ENCODE assay signal across 20 mouse cellular contexts in genomic region chr6:146228048-146228447, GRCm38 (mm10).
DNase-seq lines count a peak whose midpoint lies in the region; ATAC-seq and TF ChIP-seq lines count a peak whose summit lies in the region.
"Had no signal": no experiment of that assay in that cellular context is flagged by ENCODE, and none has a peak within 500 bp of the region (broad histone marks: within the 10 kb centered on the region; RNA-seq: fewer than 3 reads in every experiment).

No protein-coding gene starts in this region.

- TF ChIP-seq EP300 in liver, postnatal 0 days (IDR thresholded peaks at IDR 0.05; ENCODE audit: low read depth): no peak

- no peak for TF ChIP-seq CTCF in liver, postnatal 0 days (IDR thresholded peaks at IDR 0.05; ENCODE audit: low read depth)

- H3K27ac ChIP-seq in liver, embryonic 13.5 days: peak overlapping the region; percentile 86; the same call in 1 of the 2 replicates
- H3K27ac ChIP-seq in liver, postnatal 0 days (ENCODE audit: low read depth): no peak overlapping the region
- H3K27ac ChIP-seq: embryonic facial prominence, embryonic 10.5 days; forebrain, embryonic 12.5 days; heart, adult 2 months; hindbrain, embryonic 10.5 days; hindbrain, embryonic 14.5 days had no signal

- H3K4me3 ChIP-seq in liver, embryonic 13.5 days (replicated peaks): no peak overlapping the region
- no peak overlapping the region for H3K4me3 ChIP-seq in liver, postnatal 0 days (ENCODE audit: low read depth, low read length)
- H3K4me3 ChIP-seq: embryonic facial prominence, embryonic 10.5 days; forebrain, embryonic 12.5 days; heart, adult 2 months; heart, embryonic 12.5 days; hindbrain, embryonic 10.5 days had no signal

- H3K4me1 ChIP-seq in liver, embryonic 13.5 days (replicated peaks): peaks cover 62% of the 10 kb centered on the region
- H3K4me1 ChIP-seq in liver, postnatal 0 days (ENCODE audit: insufficient read depth): no peaks in the 10 kb centered on the region
- H3K4me1 ChIP-seq: hindbrain, embryonic 10.5 days had no signal

- H3K36me3 ChIP-seq in liver, embryonic 13.5 days: peaks cover 44% of the 10 kb centered on the region
- peaks cover 54% of the 10 kb centered on the region for H3K36me3 ChIP-seq in liver, postnatal 0 days (replicated peaks; ENCODE audit: insufficient read depth, low read length)
- H3K36me3 ChIP-seq: embryonic facial prominence, embryonic 10.5 days; forebrain, embryonic 12.5 days; hindbrain, embryonic 10.5 days had no signal

- peak overlapping the region; percentile 10; the same call in 1 of the 2 replicates for H3K4me2 ChIP-seq in liver, embryonic 13.5 days
- H3K4me2 ChIP-seq in liver, postnatal 0 days (ENCODE audit: low read depth, low read length): no peak overlapping the region
- H3K4me2 ChIP-seq: forebrain, embryonic 12.5 days; heart, embryonic 12.5 days; hindbrain, embryonic 14.5 days had no signal

- H3K9ac ChIP-seq in liver, embryonic 13.5 days: no peak overlapping the region
- no peak overlapping the region for H3K9ac ChIP-seq in liver, postnatal 0 days (replicated peaks)
- H3K9ac ChIP-seq: forebrain, embryonic 12.5 days; forebrain, postnatal 0 days; heart, embryonic 12.5 days; hindbrain, embryonic 14.5 days had no signal

- peak; percentile 6 for DNase-seq in liver, embryonic 13.5 days
- no peak for DNase-seq in liver, postnatal 0 days
- DNase-seq in right cerebral cortex, postnatal 10 days (ENCODE audit: low spot score in 2 of 2): no peak
- no peak for DNase-seq in urinary bladder, postnatal 25 days (ENCODE audit: low spot score)
- no peak for DNase-seq in urinary bladder, postnatal 4 days (ENCODE audit: low spot score in 2 of 2)
- DNase-seq: adrenal gland, postnatal 25 days; cerebellum, adult 2 months; cerebellum, postnatal 10 days; forebrain, postnatal 0 days; heart, adult 2 months had no signal

- peak; percentile 59 for ATAC-seq in erythroblast, adult 5-6 weeks (replicated peaks; ENCODE audit: low FRiP score, poor library complexity, severe bottlenecking)
- peak; percentile 50; the same call in 1 of the 2 replicates for ATAC-seq in erythroid progenitor cell, adult 5-6 weeks (replicated peaks; ENCODE audit: low FRiP score, poor library complexity, severe bottlenecking)
- ATAC-seq in liver, embryonic 13.5 days (ENCODE audit: low read depth): peak; percentile 61
- peak; percentile 51; the same call in 1 of the 2 replicates for ATAC-seq in liver, postnatal 0 days
- ATAC-seq: activated CD4-positive, CD25-positive, alpha-beta regulatory T cell, adult 4 months; forebrain, postnatal 0 days; Patski had no signal

- H3K27me3 ChIP-seq in liver, embryonic 13.5 days: no peaks in the 10 kb centered on the region
- H3K27me3 ChIP-seq in liver, postnatal 0 days (ENCODE audit: insufficient read depth, low read length): no peaks in the 10 kb centered on the region
- H3K27me3 ChIP-seq: CH12.LX; heart, embryonic 12.5 days; Patski had no signal

- WGBS in liver, embryonic 13.5 days (ENCODE audit: insufficient replicate concordance): 61% methylated on average over 3 of the region's 3 CpGs
- WGBS in liver, postnatal 0 days (ENCODE audit: insufficient replicate concordance): 77% methylated on average over 3 of the region's 3 CpGs

- H3K9me3 ChIP-seq in liver, embryonic 13.5 days (replicated peaks): no peaks in the 10 kb centered on the region
- H3K9me3 ChIP-seq in liver, postnatal 0 days (ENCODE audit: low read length): no peaks in the 10 kb centered on the region
- H3K9me3 ChIP-seq: embryonic facial prominence, embryonic 10.5 days; forebrain, embryonic 12.5 days; heart, embryonic 12.5 days; hindbrain, embryonic 10.5 days had no signal
